Mouse (Mus musculus) kidney, adult 2 months (tissue): Measurements from ENCODE around the gene Mgmt.

Experiments used
- CTCF ChIP-seq: fragments of 200-500 bp; conservative IDR thresholded peaks from 2 replicates; pipeline ENCODE4 v1.5.1; 2011; ENCODE audit warnings: low read depth, mild to moderate bottlenecking, control low read depth, low read length, moderate library complexity, mixed read lengths; ENCODE audit not compliant: insufficient read depth, insufficient read length
- POLR2A ChIP-seq: fragments of 200-500 bp; IDR thresholded peaks from one replicate; pipeline ENCODE4 v1.6.1; 2011; ENCODE audit warnings: low read depth, low read length, control low read depth

DNA sequence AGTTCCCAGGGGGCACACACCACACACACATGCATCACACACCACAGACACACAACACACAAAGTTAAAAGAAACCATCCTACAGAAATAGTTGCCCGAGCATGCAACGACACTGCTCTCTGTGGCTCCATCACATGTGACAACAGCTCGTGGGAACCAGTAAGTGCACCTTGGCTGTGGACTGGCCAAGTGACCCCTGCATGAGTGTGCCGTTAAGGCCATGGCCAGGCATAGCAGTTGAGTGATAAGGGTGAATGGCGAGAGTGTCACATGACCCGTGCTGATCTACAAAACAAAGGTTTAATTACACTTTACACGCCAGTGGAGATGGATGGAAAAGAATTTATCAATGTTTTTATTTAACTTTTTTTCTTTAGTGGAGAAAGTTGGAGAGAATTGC is 245.9 kb downstream of the Mgmt start:
- TF ChIP-seq CTCF = no peak
- no peak for TF ChIP-seq POLR2A
